Mouse (Mus musculus): ENCODE data around the gene Shtn1.

The Shtn1 gene

DNA sequence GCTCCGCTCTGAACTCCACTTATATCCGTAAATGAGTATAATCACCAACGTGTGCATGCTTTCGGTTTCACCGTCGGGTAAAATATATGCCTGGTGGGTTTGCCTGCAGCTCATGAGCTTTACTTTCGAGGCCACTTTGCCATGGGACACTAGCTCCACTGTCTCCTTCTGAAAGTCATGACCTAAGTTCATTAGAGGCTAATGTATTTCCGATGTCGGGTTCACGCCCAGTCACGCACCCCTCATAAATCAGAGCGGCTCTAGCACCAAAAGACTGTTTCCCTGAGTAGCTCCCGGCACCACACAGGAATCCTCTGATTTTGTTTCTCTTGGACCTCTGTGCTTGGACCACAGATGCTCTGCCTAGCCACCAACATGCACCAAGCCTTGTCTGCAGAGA, 105.1 kb downstream of the Shtn1 start:
- DNase-seq (ENCODE audit: low read depth, low spot score) = no peak

GRCm38 (mm10) chr19:58968731-58969506, 107.0 kb downstream of the Shtn1 start:
- DNase-seq (ENCODE audit: low read depth, low spot score) = no peak

DNA sequence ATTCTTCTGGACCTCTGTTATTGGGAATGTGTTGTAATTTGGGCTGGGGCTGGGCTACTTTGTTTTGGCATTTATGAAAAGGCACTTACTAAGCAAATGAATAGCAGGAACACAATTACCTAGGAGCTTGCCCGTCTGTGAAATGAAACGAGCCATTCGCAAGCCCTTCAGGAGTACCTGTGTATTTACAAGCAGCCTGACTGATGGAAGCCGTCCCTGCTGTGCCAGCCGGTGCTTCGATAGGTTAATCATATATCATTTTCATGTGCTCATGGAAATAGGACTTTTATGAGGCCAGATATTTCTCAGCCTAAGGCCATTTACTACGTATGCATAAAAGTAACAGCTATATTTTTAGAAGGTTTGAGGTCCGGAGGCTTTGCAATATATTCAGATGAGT, 112.9 kb downstream of the Shtn1 start:
- DNase-seq (ENCODE audit: low read depth, low spot score) = no peak

DNA sequence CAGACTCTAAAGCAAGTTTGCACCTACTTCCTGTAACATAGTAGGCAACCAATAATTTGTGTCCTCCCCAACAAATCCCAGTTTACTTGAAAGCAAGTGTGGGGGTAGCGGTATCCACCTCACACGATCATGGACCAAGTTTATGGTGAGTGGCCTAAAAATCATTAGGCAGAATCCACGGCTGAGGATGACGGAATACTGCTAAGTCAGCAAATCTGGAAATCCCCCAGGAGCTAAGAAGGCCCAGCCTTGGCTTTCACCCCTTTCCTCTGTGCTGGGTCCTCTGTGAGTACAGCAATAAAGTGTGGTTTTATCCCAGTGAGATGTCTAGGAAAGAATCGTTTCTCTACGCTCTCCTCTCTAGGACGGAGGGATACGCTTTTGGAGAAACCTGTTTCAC, 121.1 kb downstream of the Shtn1 start:
- no peak for DNase-seq (ENCODE audit: low read depth, low spot score)

DNA sequence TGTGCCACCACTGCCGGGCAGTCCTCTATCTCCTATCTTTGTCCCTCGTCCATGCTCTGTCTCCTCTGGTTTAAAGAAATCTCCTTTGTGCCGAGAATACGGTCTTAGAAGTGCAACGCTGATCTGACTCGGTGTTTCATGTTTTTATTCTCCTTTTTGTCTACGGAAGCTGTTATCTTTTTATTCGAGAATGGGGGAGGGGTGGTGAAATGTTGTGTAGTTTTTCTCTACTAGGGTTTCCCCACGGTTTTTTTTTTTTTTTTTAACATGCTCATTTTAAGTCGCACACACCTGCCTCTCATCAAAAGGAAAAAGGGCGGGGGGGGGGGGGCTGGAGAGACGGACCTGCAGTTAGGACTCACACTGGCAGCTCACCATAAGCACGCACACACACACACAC, 123.7 kb downstream of the Shtn1 start:
- DNase-seq (ENCODE audit: low read depth, low spot score) = no peak

GRCm38 (mm10) chr19:58951521-58951920, 124.4 kb downstream of the Shtn1 start:
- no peak for DNase-seq (ENCODE audit: low read depth, low spot score)

DNA sequence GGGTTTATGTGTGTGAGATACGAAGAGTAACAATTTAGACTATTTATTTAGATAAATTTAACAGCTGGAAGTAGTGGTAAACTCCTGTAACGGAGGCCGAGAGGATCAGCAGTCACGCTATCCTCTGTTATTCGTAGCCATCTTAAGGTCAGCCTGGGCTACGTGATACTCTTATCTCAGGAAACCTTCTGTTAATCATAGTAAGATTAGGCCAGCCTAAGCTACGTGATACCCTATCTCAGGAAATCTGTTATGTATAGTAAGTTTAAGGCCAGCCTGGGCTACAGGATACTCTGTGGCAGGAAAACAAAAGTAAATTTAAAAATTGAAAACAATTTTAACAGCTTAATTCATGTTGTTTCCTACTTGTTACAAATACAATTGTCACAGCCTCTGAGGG, 129.9 kb downstream of the Shtn1 start:
- no peak for DNase-seq (ENCODE audit: low read depth, low spot score)

- DNase-seq (ENCODE audit: low read depth, low spot score) = peak; percentile 97
Observed at GRCm38 (mm10) chr19:58942841-58943828, 132.8 kb downstream of the Shtn1 start, which contains the start of the genes Eno4 and Hspa12a. TSS of gene Eno4 (plus strand) at chr19:58943425. TSS of gene Hspa12a (minus strand) at chr19:58943654.

DNA sequence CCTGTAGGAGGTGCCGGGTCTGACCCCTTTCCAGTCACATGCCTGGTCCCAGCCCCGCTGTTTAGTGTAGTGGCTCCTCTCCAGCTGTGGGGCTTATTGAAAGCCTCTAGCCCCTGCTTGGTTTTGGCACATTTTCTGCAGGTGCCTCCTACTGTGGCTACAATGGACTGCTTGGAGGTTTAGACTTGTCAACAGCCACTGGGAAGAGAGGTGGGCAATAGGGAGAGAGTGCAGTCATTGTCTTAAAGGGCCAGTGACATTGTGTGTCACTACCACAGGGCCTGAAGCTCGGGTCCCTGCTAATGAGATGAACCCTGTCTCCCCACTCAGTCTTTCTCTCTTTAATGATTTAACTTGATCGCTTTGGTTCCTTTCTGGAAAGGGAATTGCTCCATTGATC, 142.8 kb downstream of the Shtn1 start:
- DNase-seq (ENCODE audit: low read depth, low spot score) = no peak

DNA sequence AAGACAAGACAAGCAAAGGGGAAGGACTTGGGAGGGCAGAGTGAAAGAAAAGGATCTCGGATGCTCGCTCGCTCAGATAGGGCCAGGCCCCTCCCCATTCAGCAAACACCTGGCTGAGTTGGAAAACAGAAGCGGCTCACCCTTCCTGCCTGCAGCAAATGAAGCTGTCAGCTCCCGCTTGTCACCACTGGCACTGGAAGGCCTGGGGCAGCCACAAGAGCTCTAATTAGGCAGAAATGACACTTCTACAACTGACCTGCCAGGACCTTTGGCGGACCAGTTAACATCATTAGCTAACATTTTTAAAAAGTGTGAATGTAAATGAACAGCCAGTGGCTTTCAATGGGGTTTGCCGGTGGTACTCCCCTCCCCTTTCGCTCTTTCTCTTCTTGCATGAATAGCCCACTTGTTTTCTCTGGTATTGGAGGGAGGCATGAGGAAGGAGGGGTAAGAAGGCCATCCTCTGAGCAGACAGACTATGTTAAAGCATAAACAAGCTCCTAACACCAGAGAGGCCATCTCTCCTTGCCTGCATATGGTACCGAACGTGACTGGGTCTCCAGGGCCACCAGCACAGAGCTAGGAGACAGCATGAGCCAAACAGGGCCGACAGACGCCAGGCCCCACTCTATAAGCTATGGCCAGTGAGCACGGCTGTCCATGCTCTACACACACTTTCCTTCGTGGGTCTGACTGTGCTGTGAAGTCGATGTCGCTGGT, 144.7 kb downstream of the Shtn1 start:
- DNase-seq (ENCODE audit: low read depth, low spot score) = no peak

All from forelimb bud, embryonic 11.5 days (tissue).